Mouse (Mus musculus) megakaryocyte, embryonic 14.5 days (primary cell): ENCODE measurements at regions not wholly inside any gene's neighbourhood (a gene's known extent, or its start where the extent isn't known, plus 50 kb on each side); places are given as distances from the start of the nearest gene placed in this dataset.

Source experiments
- FLI1 ChIP-seq: IDR thresholded peaks from 2 replicates; pipeline ENCODE4 v1.6.1; 2012; ENCODE audit warnings: low read length, inconsistent platforms, mixed read lengths
- GATA1 ChIP-seq: IDR thresholded peaks from 3 replicates; pipeline ENCODE4 v1.6.1; 2012; ENCODE audit warnings: mixed read lengths, low read length, inconsistent platforms, borderline replicate concordance

- TF ChIP-seq GATA1, result no peak
- no peak for TF ChIP-seq FLI1
Observed at GRCm38 (mm10) chr1:79312153-79312552, 127.8 kb downstream of the Scg2 start.
